28 mouse cellular contexts compared by ENCODE assay signal in the genomic region with DNA sequence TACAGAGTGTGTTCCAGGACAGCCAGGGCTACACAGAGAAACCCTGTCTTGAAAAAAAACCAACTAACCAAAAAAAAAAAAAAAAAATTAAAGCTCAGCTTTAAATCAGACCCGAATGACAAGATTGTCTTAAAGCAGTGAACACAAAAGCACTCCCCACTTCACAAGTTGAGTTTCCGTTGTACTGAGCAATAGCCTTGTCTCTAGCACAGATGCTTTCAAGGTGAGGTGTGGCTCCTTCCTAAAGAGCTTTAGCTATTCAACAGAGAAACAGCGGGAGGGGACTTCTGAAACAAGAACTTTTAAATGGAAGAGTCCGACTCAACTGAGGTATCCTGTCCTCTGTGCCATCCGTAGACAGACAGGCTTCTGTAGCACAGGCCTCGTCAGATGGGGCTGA.
"Had no signal": no experiment of that assay in that cellular context is flagged by ENCODE, and none has a peak within 500 bp of the region (broad histone marks: within the 10 kb centered on the region; RNA-seq: fewer than 3 reads in every experiment).

No protein-coding gene starts in this region.

- H3K4me2 ChIP-seq: heart, embryonic 11.5 days; heart, embryonic 13.5 days; heart, embryonic 15.5 days; hindbrain, embryonic 14.5 days; intestine, embryonic 15.5 days; kidney, embryonic 15.5 days; limb, embryonic 12.5 days; liver, embryonic 11.5 days; liver, embryonic 13.5 days; liver, embryonic 15.5 days had no signal

- ATAC-seq: hindbrain, embryonic 16.5 days; inflammation-experienced regulatory T-cells, adult 6 months; intestine, embryonic 15.5 days; intestine, postnatal 0 days; liver, postnatal 0 days had no signal

- DNase-seq: gastrocnemius, postnatal 14 days; gastrocnemius, postnatal 36 days; heart, adult 18-20 months; heart, postnatal 14 days; heart, postnatal 36 days; kidney, adult 18-20 months; kidney, adult 8-10 months; kidney, postnatal 14 days; kidney, postnatal 36 days; layer of hippocampus, adult 9-11 months; layer of hippocampus, postnatal 36 days; left cerebral cortex, postnatal 4 days; liver; liver, embryonic 13.5 days; liver, postnatal 0 days had no signal

- H3K4me1 ChIP-seq: heart, embryonic 15.5 days; intestine, embryonic 15.5 days; kidney, embryonic 15.5 days; limb, embryonic 12.5 days; liver, embryonic 13.5 days; liver, embryonic 15.5 days had no signal

- H3K9ac ChIP-seq: heart, embryonic 13.5 days; heart, embryonic 15.5 days; hindbrain, embryonic 14.5 days; intestine, embryonic 15.5 days; kidney, embryonic 15.5 days; limb, embryonic 12.5 days; liver, embryonic 13.5 days; liver, embryonic 15.5 days; liver, postnatal 0 days had no signal

- H3K27me3 ChIP-seq: heart, embryonic 13.5 days; heart, embryonic 15.5 days; intestine, embryonic 15.5 days; kidney, embryonic 15.5 days; limb, embryonic 12.5 days; liver, embryonic 13.5 days; liver, embryonic 15.5 days had no signal

- H3K4me3 ChIP-seq: heart, embryonic 13.5 days; heart, embryonic 15.5 days; intestine, embryonic 15.5 days; kidney, embryonic 15.5 days; limb, embryonic 12.5 days; liver, embryonic 13.5 days; liver, embryonic 15.5 days had no signal

- H3K27ac ChIP-seq: heart, embryonic 13.5 days; heart, embryonic 15.5 days; hindbrain, embryonic 14.5 days; intestine, embryonic 15.5 days; kidney, embryonic 15.5 days; kidney, postnatal 0 days; limb, embryonic 12.5 days; liver, embryonic 13.5 days; liver, embryonic 15.5 days had no signal

- H3K9me3 ChIP-seq: heart, embryonic 13.5 days; heart, embryonic 15.5 days; intestine, embryonic 15.5 days; kidney, embryonic 15.5 days; limb, embryonic 12.5 days; liver, embryonic 13.5 days; liver, embryonic 15.5 days had no signal
